Mouse (Mus musculus) kidney, embryonic 15.5 days (tissue): ENCODE results near the gene Tasp1. TPM values are rescaled to one million over a fixed set of nuclear protein-coding genes. Genes with fewer than 3 reads are reported as not detected.

Experiments used
- ATAC-seq: fragments of 200-750 bp; cut with Nextera tagmentation; replicated peaks from 2 replicates; pipeline ENCODE4 v1.8.0; 2017; ENCODE audit warnings: moderate TSS enrichment; ENCODE audit not compliant: low FRiP score
- H3K27ac ChIP-seq: fragments of 300-500 bp; sonication (generic); 2 replicates; pipeline ENCODE4 v1.5.1; 2015; ENCODE audit warnings: mild to moderate bottlenecking, inconsistent platforms
- H3K27me3 ChIP-seq: fragments of 300-500 bp; sonication (generic); 2 replicates; pipeline ENCODE4 v1.6.1; 2015; ENCODE audit warnings: inconsistent platforms
- H3K36me3 ChIP-seq: fragments of 300-500 bp; sonication (generic); 2 replicates; pipeline ENCODE4 v1.6.1; 2015; ENCODE audit warnings: inconsistent platforms
- H3K4me1 ChIP-seq: fragments of 300-500 bp; sonication (generic); 2 replicates; pipeline ENCODE4 v1.6.1; 2015; ENCODE audit warnings: inconsistent platforms
- H3K4me2 ChIP-seq: fragments of 300-500 bp; sonication (generic); 2 replicates; pipeline ENCODE4 v1.6.1; 2015; ENCODE audit warnings: moderate library complexity, mild to moderate bottlenecking, inconsistent platforms
- H3K4me3 ChIP-seq: fragments of 300-500 bp; sonication (generic); replicated peaks from 2 replicates; pipeline ENCODE4 v1.5.1; 2015; ENCODE audit warnings: mild to moderate bottlenecking, inconsistent platforms
- H3K9ac ChIP-seq: fragments of 300-500 bp; sonication (generic); 2 replicates; pipeline ENCODE4 v1.6.1; 2015; ENCODE audit warnings: mild to moderate bottlenecking, inconsistent platforms
- H3K9me3 ChIP-seq: fragments of 300-500 bp; sonication (generic); replicated peaks from 2 replicates; pipeline ENCODE4 v1.6.1; 2016; ENCODE audit warnings: inconsistent platforms
- WGBS: fragments of 180-500 bp; shearing (Covaris S2); methylation state at CpG from one replicate; pipeline ENCODE4 v1.1.7; 2015; ENCODE audit warnings: mixed read lengths; 5-methylcytosine and 5-hydroxymethylcytosine counted together
- polyA plus RNA-seq: library from polyadenylated mRNA; unstranded; fragments of >200 nt; fragmentation: Nextera tagmentation; extraction: Ambion mirVana; gene quantifications from 2 replicates; pipeline ENCODE4 v1.2.1, GENCODE M21; 2015

Gene Tasp1
- polyA plus RNA-seq, 1 experiment from 2014 or later: 21.6 TPM

GRCm38 (mm10) chr2:139792345-139793120, 274.1 kb downstream of the Tasp1 start:
- no peak overlapping the region for H3K9ac ChIP-seq
- no peak overlapping the region for H3K27ac ChIP-seq
- H3K4me3 ChIP-seq: no peak overlapping the region
- no peaks in the 10 kb centered on the region for H3K4me1 ChIP-seq
- H3K36me3 ChIP-seq: no peaks in the 10 kb centered on the region
- H3K9me3 ChIP-seq: no peaks in the 10 kb centered on the region
- whole genome bisulfite sequencing: 77% methylated on average over 9 of the region's 9 CpGs
- no peaks in the 10 kb centered on the region for H3K27me3 ChIP-seq
- H3K4me2 ChIP-seq: no peak overlapping the region
- ATAC-seq: no peak

GRCm38 (mm10) chr2:139788658-139789057, 277.9 kb downstream of the Tasp1 start:
- Histone ChIP-seq H3K9me3 (no peaks in the 10 kb centered on the region), H3K27me3 (no peaks in the 10 kb centered on the region), H3K4me1 (0 out of 2 replicates have a peak, but pooled peaks cover 3% of the 10 kb centered on the region), H3K36me3 (no peaks in the 10 kb centered on the region), H3K4me3 (no peak overlapping the region), H3K9ac (no peak overlapping the region), H3K27ac (no peak overlapping the region), H3K4me2 (no peak overlapping the region)
- ATAC-seq: no peak
- WGBS: 35% methylated on average over 4 of the region's 4 CpGs

GRCm38 (mm10) chr2:139784946-139785345, 281.7 kb downstream of the Tasp1 start:
- ATAC-seq: no peak
- no peak overlapping the region for H3K4me3 ChIP-seq
- H3K9ac ChIP-seq: no peak overlapping the region
- 77% methylated on average over 2 of the region's 2 CpGs for WGBS
- no peak overlapping the region for H3K4me2 ChIP-seq
- H3K27ac ChIP-seq: no peak overlapping the region
- H3K9me3 ChIP-seq: no peaks in the 10 kb centered on the region
- H3K36me3 ChIP-seq: no peaks in the 10 kb centered on the region
- H3K4me1 ChIP-seq: 0 out of 2 replicates have a peak, but pooled peaks cover 9% of the 10 kb centered on the region
- H3K27me3 ChIP-seq: no peaks in the 10 kb centered on the region

GRCm38 (mm10) chr2:139784465-139784864, 282.1 kb downstream of the Tasp1 start:
- no peak overlapping the region for H3K4me2 ChIP-seq
- 66% methylated on average over 1 of the region's 1 CpGs for WGBS
- H3K4me1 ChIP-seq: 0 out of 2 replicates have a peak, but pooled peaks cover 9% of the 10 kb centered on the region
- no peaks in the 10 kb centered on the region for H3K36me3 ChIP-seq
- H3K9ac ChIP-seq: no peak overlapping the region
- no peak overlapping the region for H3K27ac ChIP-seq
- no peaks in the 10 kb centered on the region for H3K27me3 ChIP-seq
- H3K4me3 ChIP-seq: no peak overlapping the region
- no peaks in the 10 kb centered on the region for H3K9me3 ChIP-seq
- no peak for ATAC-seq

Other genes starting within 250 kb of the Tasp1 start
- gene Gm17374, start 85.2 kb upstream of the Tasp1 start, polyA plus RNA-seq: not detected in 2 replicates
- gene Esf1, start 103.8 kb upstream of the Tasp1 start, polyA plus RNA-seq: 29.0 and 31.7 TPM in 2 replicates
- gene Ndufaf5, start 103.8 kb upstream of the Tasp1 start, polyA plus RNA-seq: 25.5 and 28.2 TPM in 2 replicates